Mouse (Mus musculus): Measurements from ENCODE around the gene Tfap2a.

Tfap2a gene

GRCm38 (mm10) chr13:40711661-40712525 lies 26.3 kb downstream of the Tfap2a start:
- no peak for DNase-seq

GRCm38 (mm10) chr13:40710062-40710342 lies 28.2 kb downstream of the Tfap2a start:
- DNase-seq = no peak

- DNase-seq = no peak
These were observed 28.7 kb downstream of the Tfap2a start for GRCm38 (mm10) chr13:40709321-40710061.

- no peak for DNase-seq
These were observed 29.3 kb downstream of the Tfap2a start for GRCm38 (mm10) chr13:40708913-40709312.

GRCm38 (mm10) chr13:40708271-40708670 lies 29.9 kb downstream of the Tfap2a start:
- no peak for DNase-seq

- no peak for DNase-seq
These were observed 30.5 kb downstream of the Tfap2a start for GRCm38 (mm10) chr13:40707646-40708045.

GRCm38 (mm10) chr13:40706612-40707011 lies 31.6 kb downstream of the Tfap2a start:
- DNase-seq = no peak

- DNase-seq = no peak
These were observed 32.3 kb downstream of the Tfap2a start for GRCm38 (mm10) chr13:40705821-40706425.

- no peak for DNase-seq
These were observed 33.2 kb downstream of the Tfap2a start for GRCm38 (mm10) chr13:40704864-40705455.

GRCm38 (mm10) chr13:40703982-40704501 lies 34.1 kb downstream of the Tfap2a start:
- no peak for DNase-seq

- no peak for DNase-seq
These were observed 34.9 kb downstream of the Tfap2a start for GRCm38 (mm10) chr13:40703123-40703797.

- no peak for DNase-seq
These were observed 35.6 kb downstream of the Tfap2a start for GRCm38 (mm10) chr13:40702361-40703122.

GRCm38 (mm10) chr13:40701691-40702090 lies 36.5 kb downstream of the Tfap2a start:
- DNase-seq = no peak

GRCm38 (mm10) chr13:40685790-40686189 lies 52.4 kb downstream of the Tfap2a start:
- DNase-seq = no peak

- no peak for DNase-seq
These were observed 61.4 kb downstream of the Tfap2a start for GRCm38 (mm10) chr13:40676730-40677129.

Data from cerebellum, adult 9-11 months (tissue).